Mouse (Mus musculus) regulatory T cell (primary cell): Measurements from ENCODE around the gene Meis3.

Source experiments
- in situ Hi-C: fragments of 300-600 bp; cut with MboI, MseI; formaldehyde crosslinking; loops from one replicate; pipeline ENCODE4 v1.15.1; 2025; ENCODE audit warnings: high pct_unique_total_duplicates

Gene Meis3

DNA sequence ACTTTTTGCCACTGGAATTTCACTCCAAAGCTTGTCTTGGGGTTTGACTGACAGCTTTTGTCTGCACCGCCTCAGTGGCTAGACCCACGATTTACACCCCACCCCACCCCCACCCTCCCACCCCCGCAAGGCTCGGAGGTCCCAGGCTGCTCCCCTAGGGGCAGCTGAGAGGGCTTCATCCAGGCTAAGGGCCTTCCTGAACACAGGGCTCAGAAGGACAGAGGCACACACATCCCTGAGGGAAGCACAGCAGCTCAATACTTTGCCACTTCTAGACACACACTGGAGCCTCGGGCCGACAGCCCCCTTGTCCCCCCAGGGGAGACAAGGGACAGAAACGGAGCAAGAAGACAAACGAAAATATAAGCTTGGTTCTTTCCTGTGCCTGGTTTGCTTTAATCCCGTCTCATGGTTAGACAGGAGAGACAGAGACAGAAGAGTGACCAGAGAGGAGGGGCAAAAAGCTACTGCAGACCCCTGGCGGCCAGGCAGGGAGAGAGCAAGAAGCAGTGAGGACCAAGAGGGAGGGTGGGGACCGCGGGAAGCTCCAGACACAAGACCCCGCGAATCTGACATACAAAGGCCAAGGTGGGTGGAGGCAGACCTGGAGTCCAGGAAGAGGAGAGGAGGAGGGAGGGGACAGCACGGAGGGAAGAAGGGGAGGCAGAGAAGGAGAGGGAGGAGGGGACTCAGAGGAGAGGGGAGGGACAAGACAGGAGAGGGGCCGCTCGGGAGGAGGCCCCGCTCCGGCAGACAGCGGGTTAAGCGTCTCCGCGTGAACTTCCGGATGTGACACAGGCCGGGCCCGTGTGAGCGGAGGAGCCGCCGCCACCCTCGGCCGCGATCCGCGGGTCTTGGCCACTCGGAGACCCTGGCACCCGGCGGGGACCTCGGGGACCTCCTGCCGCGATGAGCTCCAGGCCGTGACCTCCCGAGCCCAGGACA lies at the start of gene Meis3:
Gene Meis3, plus strand, starts transcription at position 494 of the 945 bp plus-strand sequence.
- in situ Hi-C loops: no loop called here

DNA sequence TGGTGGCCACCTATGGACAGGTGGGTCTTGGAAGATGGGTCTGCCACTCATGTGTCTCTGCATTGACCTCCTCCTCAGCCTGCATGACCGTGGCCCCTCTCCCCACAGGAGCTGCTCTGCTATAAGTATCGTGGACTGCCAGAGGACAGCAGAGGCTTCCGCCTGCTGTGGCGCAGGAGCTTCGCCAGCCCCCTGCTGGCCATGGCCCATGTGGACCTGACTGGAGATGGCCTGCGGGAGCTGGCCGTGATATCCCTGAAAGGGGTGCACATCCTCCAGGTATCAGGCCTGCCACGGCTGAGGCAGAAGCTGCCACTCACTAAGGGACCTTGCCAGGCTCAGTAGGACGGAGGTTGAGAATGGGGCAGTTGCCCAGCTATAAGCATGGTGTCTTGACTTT lies 49.1 kb upstream of the Meis3 start:
- in situ Hi-C loops: no loop called here

DNA sequence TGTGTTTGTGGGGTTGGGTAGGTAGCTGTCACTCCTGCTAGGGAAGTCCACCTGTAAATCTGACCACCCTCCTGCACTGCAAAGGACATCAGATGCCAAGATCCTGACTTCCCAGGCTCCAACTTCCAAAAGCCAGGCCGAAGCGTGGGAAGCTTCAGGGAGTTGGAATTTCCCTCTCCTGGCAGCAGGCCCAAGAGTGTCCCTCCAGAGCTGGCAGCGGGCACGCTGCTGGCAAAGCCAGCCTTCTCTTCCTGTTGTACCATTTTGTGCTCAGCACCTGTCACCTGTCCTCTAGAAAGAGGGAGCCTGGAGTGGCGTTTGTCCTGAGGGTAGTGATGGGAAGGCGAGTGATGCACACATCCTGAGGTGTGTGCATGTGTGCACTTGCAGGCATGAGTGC lies 46.5 kb upstream of the Meis3 start:
- in situ Hi-C loops: no loop called here

DNA sequence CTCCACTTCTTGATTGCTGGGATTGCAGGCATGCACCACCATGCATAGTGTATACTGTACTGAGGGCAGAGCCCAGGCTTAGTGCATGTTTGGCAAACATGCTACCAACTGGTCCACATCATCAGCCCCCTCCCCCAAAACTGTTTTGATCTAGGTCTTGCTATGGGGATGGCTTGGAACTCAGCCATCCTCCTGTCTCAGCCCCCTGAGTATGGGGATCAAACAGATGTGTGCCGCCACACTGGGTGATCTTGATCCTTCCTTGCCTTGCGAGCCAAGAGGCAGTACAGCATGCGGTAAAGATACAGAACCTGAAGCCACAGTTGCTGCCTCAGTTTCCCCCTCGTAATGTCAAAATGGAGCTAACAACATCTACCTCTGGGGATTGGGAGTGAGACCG lies 46.0 kb upstream of the Meis3 start:
- in situ Hi-C loops: no loop called here

DNA sequence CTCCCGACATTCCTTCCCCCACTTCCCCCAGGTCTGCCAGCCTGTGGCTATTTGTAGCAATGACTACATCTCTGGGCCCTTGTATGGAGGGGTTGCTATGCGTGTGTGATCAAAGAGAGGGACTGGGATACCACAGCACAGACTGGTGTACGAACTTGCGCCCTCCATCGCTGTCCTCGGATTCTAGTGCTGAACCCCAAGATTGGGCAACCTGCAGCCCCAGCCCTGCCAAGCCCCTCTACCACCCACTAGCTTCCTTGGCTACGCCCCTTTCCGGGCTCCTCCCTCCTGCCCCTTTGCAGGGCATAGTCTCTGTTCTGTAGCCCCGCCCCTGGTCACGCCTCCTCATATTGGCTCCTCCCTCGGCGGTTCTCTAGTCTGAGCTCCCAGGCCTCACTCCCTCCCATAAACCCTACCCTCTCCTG lies 45.5 kb upstream of the Meis3 start, which contains the start of gene Slc8a2:
Gene Slc8a2, plus strand, starts transcription at position 406 of the 425 bp plus-strand sequence.
- in situ Hi-C loops: no loop called here

DNA sequence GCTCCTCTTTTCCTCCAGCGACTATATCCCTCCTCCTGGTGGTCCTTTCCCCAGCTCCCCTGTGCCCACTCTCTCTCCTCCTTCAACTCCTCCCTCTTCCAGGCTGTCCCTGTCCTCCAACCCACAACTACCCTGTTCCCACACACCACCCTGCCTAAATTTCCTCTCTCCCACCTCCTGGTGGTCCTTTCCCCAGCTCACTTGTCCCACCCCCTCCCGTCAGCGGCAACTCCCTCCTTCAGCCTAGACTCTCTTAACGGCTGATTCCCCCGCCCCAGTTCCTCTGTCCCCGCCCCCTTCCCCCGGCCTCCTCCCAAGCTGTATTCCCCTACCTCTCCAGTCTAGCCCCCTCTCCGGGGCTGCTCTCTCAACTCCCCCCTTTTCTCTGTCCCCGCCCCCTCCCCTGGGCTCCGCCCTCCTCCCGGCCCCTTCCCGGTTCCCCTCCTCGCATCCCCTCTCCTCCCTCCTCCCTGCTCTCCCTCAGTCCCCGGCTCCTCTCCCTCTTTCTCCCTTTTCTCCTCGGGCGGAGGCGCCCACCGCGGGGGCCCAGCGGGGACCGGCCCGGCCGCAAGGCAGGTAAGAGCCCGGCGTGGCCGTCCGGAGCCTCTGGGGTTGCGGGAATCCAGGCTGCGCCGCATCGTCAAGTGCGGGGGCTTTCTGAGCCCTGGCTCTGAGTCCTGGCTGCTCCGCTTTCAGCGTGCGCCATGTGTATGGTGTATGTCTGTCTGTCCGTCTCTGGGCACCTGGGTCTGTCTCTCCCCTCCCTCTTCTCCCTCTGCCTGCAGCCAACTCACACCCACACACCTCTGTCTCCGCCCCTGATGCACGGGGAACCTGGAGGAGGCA lies 44.8 kb upstream of the Meis3 start:
- in situ Hi-C loops: no loop called here

DNA sequence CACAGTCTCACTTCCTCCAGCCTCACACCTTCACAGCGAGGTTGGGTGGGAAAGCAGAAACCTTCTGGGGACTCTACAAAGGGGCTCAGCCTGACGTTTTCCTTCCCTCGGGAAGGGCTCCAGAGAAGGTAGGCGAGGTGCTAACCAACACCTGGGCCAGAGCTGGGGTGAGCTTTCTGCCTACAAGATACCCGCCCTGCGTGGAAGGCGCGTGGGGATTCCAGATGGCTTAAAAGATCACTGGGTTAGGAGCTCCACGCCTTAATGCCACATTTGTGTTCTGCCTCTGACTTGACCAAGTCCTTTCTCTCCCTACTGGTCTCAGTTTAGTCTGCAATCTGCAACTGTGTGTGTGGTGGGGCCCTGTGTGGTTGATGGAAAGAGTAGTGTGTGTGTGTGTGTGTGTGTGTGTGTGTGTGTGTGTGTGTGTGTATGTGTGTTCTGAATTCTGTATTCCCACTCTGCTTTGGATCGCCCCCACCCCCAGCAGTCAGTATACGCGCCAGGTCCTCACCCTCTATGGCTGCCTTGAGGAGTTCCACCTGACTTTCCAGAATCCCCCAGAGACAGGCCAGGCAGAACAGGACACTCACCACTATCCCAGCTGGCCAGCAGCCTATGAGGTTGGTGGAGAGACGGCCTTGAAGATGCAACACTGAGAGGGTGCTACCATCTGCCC lies 43.8 kb upstream of the Meis3 start:
- in situ Hi-C loops: no loop called here

DNA sequence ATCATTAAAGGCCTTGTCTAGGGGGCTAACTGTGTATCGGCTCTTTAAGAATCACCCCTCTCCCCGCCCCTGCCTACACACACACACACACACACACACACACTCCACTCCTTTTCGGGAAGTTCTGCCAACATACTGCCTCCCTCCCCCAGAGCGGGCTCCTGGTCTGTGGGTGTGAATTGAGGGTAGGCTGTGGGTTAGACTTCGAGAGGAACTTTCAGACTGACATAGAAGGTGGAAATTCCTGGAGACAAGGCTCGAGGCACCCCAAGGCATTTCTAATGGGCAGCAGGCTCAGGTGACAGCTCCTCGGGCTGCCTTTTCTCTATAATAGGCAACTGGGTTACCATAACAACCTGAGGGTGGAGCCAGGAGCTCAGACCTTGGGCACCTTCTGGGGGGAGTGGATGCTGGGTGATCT lies 42.7 kb upstream of the Meis3 start:
- in situ Hi-C loops: no loop called here

DNA sequence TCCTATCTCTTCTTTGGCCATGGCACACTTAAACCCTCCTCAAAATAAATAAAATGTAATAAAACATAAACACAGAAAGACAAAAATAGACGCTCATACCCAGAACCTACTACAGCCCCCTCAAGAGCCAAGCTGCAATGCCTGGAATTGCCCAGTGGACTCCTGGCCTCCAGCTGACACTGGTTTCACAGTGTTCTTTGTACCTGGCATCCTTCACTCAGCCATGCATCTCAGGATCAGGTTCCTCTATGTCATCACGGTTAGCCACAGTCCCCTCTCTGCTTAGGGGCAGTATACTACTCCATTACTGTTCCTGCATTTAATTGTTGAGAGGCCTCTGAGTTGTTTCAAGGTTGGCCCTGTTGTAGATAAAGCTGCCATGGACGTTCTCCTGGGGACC lies 42.0 kb upstream of the Meis3 start:
- in situ Hi-C loops: no loop called here

DNA sequence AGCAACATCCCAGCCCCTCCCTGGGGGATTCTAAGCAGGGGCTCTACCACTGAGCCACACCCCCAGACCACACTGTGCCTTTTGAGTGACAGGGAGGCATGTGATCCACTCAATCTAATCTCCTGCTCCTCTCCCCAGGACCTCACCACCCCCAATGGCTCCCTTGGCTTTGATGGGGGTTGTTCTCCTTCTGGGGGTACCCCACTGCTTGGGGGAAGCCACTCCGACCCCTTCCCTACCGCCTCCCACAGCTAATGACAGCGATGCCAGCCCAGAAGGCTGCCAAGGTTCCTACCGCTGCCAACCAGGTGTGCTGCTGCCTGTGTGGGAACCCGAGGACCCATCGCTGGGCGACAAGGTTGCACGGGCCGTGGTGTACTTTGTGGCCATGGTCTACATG lies 41.2 kb upstream of the Meis3 start:
- in situ Hi-C loops: no loop called here

DNA sequence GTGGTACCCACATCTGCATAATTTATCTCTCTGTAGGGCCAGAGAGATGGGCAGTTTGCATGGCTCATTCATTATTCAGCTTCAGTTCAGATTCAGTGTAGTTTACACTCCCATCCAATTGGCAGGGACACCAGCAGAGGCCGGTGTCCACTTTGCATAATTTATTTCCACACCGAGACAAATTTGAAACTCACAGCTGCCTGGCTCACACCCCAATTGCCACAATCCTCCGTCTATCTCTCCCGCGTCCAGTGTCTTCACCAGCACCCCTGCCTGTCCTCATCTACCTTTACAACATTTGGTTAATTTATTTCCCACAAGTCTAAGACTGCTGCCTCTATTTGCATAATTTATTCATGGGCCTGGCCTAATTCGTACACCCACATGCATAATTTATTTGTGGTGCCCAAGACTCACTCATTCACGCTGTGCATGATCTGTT lies 39.9 kb upstream of the Meis3 start:
- in situ Hi-C loops: no loop called here

DNA sequence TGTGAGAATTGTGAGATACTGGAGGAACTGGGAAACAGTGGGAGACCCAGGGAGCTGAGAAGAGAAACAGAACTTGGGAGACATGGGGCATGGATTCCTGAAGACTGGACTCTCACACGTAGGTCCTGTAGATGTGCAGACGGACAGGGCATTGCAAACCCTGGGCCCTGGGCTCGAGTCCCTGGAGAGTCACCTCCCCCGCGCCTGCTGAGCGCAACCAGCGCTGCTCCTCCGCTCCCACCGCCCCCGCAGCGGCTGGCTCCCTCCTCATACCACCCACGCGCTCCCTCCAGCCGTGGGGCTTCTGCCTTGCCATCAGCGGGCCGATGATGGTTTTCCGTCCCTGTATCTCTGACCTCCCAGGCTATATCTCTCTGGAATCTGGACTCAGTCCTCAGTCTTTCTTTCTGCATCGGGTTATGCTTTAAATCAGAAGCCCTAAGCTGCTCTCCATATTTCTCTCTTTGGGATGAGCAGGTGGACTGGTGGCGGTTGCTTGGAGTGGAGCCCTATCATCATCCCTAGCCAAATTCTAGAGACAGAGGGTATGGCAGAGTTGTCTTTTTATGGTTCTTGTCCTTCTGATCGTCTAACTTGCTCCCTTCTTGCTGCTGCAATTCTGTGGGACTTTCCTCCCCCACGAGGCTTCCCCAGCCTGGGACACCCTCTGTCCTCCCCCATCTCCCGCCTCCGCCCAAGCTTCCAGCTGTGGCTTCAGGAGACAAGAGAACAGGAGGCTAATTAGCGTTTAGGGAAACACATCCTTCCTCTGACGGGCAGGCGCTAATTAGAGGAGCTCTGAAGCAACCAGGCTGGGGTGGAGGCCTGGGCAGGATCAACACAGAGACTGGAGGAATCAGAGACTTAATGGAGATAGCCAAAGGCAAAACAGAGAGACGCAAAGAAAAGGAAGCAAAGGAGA lies 28.1 kb upstream of the Meis3 start:
- in situ Hi-C loops: no loop called here

DNA sequence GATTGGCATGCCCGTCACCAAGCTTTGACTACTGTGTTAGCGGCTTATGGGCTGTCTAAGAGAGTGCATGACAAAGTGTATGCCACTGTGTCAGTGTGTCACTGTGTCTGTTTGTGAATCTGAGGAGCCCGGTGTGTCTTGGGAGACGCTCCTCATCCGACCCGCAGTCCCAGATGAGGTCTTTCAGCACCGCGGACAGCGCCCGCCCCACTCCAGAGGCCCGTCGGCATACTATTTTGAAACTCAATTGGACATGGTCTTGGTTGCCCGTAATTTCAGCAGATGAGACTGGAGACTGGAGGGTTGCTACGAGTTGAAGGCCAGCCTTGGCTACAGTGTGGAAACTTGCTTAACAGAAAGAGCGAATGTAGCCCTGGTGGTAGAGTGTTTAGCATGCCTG lies 27.2 kb upstream of the Meis3 start:
- in situ Hi-C loops: no loop called here

DNA sequence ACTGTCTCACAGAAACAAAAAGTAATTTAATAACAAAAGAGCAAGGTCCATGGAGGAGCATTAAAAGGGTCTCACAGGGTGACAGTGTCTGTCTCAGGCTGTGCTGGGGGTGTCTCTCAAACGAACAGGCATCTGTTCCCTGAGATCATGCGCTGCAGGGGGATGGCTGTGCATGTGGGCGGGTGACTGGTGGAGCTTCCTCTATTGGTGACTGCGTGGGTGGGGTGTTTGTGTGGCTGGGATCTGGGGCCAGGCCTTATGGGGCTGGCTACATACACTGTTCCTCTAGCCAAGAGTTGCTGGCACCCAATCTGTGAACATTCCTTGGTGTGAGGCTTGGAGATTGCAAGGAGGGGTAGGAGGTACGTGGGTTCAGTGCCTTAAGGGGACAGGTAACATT lies 25.6 kb upstream of the Meis3 start:
- in situ Hi-C loops: no loop called here

DNA sequence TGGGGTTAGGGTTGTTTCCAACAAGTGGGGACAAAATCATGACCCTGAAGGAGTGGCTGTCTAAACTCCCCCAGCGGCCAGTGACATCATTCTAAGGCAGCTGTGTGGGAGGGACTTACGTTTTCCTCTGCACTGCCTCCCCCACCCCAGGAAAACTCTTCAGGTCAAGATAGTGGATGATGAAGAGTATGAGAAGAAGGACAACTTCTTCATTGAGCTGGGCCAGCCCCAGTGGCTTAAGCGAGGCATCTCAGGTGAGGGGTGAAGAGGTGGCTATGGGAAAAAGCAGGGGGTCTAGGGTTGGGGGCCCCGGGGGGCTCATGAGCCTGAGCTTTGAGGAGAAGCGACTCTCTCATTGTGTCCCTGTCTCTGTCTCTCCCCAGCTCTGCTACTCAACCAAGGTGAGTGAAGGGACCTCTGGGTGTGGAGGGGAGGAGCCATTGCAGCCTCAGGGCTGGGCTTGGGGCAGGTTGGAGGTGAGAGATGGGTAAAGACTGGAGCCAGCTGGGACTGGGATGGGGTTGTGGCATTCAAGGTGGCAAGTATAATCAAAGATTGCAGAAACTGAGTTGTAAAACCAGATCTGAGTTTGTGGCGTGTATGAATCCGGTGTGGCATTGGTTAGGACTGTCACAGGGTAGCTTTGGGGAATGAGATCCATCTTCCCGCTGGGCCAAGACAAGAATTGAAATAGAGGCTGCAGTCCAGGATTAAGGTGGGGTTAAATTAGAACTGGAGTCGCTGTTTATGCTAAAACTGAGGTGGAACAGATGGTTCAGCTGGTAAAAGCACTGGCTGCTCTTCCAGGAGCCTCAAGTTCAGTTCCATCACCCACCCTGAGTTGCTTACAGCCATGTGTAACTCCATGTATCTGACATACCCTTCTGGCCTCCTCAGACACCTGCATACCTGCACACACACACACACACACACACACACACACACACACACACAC lies 24.4 kb upstream of the Meis3 start:
- in situ Hi-C loops: no loop called here

DNA sequence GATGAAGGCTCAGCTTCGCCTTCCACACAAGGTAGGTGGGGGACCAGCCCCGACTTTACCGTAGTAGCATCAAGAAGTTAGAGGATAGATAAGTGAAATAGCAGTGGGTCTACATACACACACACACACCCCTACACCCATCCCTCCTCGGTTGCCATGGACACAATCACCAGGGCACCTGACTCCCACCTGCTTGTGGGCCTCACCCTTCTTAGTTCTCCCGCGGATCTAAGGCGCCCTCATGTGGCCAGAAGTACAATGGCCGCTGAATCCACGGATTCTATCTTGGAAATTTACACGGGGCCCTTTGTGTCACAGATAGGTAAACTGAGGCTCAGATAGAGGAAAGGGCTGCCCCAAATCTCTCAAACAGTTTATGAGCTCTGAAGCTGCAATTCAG lies 21.4 kb upstream of the Meis3 start:
- in situ Hi-C loops: no loop called here

DNA sequence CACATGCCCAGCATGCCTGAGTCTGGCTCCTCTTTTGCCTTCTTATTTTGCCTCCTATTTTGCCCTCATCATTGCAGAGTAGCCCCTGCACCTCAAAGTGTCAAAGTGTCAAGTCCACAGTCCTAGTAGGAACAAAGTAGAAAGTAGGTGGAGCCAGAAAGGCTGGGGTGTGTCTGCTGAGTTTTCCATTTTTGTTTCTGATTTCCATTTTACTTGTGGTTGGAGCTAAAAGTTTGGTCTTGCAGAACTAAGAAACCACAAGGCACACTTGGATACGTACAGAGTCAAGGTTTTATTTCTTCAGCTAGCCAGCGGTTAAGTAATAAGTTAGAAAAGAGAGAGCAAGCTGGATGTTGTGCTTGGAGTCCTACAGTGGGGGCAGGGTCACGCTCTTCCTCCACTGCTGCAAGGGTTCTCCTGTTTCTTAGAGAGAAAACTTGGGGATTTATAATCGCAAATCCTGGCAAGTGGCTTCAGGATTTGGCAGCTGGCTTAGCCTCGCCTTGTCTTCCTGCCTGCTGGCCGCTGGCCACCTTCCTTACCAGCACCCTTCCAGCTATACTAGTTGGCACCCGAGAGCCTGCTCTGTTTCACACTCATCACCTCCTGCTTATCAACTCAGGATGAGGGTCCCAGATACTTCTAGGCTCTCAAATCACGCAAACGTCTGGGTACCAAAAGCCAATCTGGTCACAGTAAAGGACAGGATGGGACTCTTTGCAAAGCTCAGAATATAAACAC lies 19.6 kb upstream of the Meis3 start:
- in situ Hi-C loops: no loop called here

DNA sequence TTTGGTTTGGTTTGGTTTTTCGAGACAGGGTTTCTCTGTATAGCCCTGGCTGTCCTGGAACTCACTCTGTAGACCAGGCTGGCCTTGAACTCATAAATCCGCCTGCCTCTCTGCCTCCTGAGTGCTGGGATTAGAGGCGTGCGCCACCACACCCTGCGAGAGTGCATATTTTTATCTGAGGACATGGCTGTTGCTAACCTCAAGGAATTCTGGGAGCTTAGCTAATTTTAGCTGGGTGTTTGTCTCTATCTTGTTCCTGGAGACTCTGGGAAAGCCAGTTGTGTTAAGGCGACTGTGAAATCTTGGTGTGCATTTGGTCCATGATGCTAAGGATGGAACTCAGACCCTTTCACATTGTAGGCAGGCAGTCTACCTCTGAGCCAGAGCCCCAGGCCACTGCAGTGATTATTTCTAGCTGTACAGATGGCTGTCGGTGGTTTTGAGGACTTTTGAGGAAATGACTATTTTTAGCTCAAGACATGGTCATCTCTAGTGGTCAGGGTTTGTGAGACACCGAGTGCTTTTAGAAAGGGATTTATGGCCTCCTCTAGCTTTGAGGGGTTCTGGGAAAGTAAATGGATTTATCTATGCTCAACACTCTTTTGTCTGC lies 18.7 kb upstream of the Meis3 start:
- in situ Hi-C loops: no loop called here

DNA sequence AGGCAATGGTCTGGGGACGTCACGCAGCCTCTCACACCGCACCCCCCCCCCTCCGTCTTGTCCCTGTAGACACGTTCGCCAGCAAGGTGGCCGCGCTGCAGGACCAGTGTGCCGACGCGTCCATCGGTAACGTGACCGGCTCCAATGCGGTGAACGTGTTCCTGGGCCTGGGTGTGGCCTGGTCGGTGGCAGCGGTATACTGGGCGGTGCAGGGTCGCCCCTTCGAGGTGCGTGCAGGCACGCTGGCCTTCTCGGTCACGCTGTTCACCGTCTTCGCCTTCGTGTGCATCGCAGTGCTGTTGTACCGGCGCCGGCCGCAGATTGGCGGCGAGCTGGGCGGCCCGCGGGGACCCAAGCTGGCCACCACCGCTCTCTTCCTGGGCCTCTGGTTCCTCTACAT lies 16.2 kb upstream of the Meis3 start:
- in situ Hi-C loops: no loop called here
